Mouse (Mus musculus) gastrocnemius, postnatal 10 days (tissue): ENCODE measurements at regions not wholly inside any gene's neighbourhood (a gene's known extent, or its start where the extent isn't known, plus 50 kb on each side); places are given as distances from the start of the nearest gene placed in this dataset.

Source experiments
- DNase-seq: peaks from one replicate; pipeline ENCODE4 v3.0.0; 2021; ENCODE audit warnings: mixed read lengths

GRCm38 (mm10) chr4:54282934-54283333, 457.1 kb downstream of the Tmem38b start:
- DNase-seq = peak; percentile 6

GRCm38 (mm10) chr4:54313804-54314203, 488.0 kb downstream of the Tmem38b start:
- no peak for DNase-seq

DNA sequence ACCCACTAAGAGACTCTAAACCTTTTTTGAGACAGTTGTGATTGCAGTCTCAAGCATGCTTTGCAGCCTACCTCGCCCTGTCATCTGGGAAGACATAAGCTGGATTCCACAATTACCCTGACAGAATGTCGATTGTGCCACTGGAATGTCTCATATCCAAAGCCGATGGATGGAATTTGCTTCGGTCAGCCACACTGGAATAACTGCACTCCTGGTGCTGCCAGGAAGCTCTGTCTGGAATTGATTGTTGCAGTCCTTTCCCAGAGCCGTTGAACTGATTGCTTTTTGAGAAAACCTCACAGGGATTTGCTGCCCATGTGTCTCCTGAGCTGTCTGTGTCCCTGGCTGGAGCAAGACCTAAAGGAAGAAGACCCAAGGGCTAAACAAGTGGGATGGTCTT, 499.0 kb downstream of the Tmem38b start:
- no peak for DNase-seq

DNA sequence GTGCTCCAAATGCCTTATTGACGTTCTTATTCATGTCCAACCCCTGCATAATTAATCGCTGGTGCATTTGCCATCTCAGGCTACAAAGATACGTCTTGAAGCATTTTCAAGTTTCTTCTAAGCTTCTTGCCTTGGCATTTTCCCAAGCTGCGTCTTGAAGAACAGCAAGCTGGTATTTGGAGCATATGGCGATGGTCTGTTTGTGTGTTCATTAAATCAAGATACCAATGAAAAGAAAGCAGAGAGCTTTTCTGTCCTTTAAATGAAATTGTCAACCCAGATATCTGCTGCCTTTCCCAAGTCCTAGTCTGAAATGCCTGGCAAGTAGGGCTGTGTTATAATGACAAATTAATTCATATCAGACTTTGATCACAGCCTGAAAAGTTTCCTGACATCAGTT, 502.4 kb downstream of the Tmem38b start:
- no peak for DNase-seq

GRCm38 (mm10) chr4:54328711-54329427, 503.0 kb downstream of the Tmem38b start:
- no peak for DNase-seq

DNA sequence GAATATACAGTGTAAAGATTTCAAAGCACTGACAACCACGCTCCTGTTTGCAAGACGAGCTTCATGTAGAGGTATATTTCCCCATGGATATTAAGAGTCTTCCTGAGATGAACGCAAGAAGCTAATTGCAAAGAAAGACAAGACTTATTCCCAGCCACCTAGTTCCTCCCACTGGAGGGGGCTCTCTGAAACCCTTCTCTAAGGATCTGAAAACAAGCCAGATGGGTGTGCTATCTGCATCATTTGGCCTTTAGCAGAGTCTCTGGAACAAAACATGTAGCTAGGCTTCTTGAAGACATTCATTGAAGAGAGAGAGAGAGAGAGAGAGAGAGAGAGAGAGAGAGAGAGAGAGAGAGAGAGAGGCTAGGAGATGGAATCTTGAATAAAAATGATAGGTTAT, 504.8 kb downstream of the Tmem38b start:
- DNase-seq = no peak

DNA sequence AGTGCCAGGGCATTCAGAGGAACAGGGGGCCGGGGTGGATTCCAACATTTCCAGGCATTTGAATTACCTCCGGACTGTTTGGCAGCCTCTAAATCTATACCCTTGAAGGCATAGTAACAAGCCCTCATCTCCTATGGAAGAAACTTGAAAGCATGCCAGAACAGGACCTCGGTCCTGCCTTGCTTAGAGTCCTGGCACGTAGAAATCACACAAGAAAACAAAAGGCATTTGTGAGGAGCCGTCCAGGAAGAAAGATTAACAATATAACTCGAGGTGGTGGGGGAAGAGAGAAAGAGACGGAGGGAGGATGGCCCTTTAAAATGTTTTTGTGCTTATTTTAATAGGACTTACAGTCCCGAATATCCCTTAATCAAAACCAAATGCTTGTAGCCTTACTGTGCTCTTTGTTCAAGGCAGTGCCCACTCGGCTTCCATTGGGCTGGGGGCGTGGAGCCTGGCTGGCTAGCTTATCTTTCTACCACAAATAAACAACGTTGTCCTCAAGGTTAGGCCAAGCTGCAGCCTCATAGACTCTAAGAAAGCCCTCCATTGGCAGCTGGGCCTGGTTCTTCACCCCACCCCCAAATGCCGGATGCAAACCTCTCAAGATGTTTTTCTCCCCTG, 505.9 kb downstream of the Tmem38b start:
- no peak for DNase-seq

DNA sequence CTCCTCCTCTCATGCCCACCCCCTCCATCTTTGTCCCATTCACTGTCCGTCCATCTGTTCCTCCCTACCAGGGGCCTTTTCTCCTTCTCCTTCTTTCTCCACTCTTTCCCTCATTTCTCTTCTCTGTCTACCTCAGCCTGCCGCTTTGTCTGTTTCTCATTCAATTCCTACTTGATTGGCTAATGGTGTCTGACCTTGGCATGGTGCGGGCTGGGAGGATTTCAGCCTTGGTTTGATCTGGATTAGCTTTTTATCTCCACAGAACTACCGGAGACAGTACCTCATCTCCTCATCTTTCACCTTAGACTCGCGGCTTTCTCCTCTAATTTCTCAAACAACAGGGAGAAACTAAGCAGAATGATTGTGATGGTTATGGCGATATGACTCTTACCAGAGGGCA, 506.4 kb downstream of the Tmem38b start:
- no peak for DNase-seq

DNA sequence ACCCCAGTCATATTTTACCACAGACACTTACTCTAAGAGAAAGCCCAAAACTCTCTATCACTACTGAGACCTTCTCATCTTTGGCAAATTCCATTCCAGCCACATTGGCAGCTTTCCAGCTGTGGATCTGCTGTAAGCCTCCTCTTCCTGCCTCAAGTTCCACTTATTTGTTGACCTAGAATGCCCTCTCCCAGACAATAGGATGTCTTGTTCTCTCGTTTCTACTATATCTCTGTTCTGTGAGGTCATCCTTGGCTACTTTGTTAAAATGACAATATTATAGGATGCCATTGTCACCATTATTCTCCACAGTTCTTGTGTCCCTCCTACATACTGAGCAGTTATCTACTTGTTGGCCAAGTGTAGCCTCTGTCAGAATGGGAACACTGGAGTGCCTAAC, 512.7 kb downstream of the Tmem38b start:
- peak; percentile 50 for DNase-seq

DNA sequence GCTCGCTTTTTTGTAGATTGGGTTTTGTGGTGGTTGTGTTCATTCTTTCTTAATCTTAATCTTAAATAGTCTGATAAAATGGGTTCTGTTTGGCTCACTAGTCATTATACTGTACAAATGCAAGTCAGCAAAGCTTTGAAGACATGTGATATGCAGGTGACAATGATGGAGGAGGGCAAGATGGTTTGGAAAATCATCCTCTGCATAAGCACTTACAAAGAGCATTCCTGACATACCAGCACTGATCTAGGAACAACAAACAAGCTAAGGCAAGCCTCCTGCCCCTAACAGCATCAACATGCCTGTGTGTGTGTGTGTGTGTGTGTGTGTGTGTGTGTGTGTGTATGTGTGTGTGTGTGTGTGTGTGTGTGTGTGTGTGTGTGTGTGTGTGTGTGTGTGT, 514.3 kb downstream of the Tmem38b start:
- no peak for DNase-seq

DNA sequence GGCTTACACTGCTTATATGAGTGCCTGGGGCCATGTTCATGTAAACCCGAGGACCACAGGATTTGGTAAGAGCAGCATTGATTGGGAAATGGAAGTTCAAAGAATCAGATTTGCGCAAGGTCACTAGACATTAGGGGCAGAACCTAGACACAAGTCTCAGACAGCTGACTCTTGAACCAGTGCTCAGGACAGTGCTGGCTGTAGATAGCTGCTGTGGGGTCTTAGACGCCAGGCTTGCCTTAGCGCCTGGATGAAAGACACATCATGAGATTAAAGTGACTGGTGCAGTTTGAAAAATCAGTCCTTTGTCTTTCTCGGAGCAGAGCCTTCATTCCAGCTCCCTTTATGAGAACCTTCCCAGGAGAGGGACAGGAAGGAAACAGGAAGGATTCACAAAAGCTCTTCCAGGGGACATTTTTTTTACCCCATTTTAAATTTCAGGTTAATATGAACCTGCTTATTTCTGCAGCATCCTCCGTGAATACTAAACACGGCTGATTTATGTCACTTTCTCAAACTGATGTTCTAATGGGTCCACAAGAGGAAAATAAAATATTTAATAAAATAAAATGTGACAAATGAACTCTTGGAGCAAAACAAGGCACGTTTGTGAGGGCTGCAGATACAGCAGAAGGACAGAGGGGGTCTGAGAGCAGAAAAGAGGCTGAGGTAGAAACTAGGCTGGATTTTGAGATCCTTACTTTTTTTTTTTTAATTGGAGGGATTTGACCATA, 528.0 kb downstream of the Tmem38b start:
- no peak for DNase-seq

DNA sequence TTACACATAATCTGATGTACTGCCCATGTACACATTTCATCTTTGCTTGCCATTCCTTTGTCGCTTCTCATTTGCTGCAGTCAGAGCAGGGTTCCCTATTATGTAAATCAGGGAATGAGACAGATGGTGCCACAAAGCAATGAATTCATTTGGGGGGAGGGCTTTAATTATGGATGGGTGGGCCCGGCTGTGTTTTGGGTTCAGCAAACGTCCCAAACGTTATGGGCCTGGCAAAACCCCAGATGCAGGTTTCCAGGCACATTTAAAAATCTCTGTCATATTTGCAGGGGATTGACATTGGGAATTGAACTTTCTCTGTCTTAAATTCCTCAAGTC, 528.5 kb downstream of the Tmem38b start:
- DNase-seq = no peak

GRCm38 (mm10) chr4:54355381-54356040, 529.7 kb downstream of the Tmem38b start:
- DNase-seq = no peak

DNA sequence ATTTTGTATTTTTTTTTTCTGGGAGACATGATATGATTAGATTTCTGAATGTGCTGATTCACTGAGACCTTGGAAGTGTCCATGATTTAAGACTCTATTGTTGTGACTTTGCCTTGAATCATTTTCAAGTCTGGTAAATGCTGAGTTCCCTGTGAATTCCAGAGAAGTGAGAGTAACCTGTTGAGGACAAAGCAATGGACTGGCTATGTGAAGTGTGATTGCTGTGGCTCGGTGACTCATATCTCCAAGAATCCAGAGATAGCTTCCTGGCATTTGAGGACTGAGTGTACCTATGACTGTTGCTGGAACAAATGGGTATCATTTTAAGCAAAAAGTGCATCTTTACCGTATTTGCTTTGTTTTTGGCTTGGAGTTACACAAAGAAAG, 530.2 kb downstream of the Tmem38b start:
- no peak for DNase-seq

GRCm38 (mm10) chr4:54370909-54371308, 545.1 kb downstream of the Tmem38b start:
- no peak for DNase-seq

GRCm38 (mm10) chr4:54371418-54371957, 545.6 kb downstream of the Tmem38b start:
- DNase-seq = no peak

- no peak for DNase-seq
Observed at GRCm38 (mm10) chr4:54373606-54374005, 547.8 kb downstream of the Tmem38b start.

DNA sequence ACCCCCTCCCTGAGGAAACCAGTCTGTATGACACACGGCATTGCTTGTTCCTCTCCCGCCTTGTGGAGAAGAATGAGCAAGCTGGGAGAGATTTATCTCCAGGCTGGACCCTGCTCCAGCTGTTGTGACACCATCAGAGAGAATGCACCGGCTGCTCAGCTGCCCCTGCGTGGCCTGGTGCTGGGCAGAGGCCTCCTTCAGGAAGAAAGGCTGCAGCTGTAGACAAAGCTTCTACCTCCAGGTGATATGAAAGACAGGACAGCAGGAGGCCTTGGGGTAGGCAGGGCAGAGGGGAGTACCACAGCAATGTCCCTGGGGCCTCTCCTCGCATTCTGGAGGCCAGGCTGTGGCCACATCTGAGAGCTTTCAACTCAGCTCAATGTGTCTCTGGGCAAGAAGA, 548.6 kb downstream of the Tmem38b start:
- DNase-seq = no peak

- DNase-seq = no peak
Observed at GRCm38 (mm10) chr4:54387460-54387859, 557.4 kb upstream of the Zfp462 start.

GRCm38 (mm10) chr4:54391536-54392208, 553.2 kb upstream of the Zfp462 start:
- no peak for DNase-seq

DNA sequence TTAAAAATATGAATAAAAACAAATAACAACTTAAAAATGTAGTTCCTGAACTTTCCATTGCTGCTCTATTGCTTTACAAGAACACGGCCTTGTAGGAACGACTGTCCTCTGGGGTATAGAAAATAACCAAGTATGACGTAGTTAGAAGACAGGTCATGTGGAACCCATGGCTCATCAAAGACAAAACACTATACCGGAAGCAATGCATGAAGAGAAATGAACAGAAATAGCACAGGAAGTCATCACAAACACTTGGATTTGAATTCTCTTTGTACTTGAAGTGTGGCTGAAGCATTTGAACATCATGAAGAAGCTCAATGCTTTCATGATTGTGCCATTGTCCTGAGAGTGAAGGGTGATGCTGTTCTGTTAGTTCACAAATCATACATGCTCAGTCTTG, 538.7 kb upstream of the Zfp462 start:
- DNase-seq = no peak

DNA sequence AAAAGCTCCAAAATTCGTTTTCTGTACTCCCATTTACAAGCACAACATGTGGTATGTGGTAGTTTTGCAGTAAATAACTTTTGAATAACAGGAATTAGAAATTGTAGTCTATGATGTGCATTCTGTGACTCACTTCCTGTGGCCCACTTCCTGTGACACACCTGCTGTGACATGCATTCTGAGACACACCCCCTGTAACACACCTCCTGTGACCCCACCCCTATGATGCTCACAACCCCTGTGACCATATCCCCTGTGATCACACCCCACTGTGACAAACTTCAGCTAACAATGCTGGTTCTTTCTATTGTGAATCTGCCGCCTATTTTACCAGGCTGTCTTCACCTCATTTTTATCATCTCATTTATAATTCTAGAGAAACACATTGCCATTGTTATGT, 536.9 kb upstream of the Zfp462 start:
- DNase-seq = no peak
